Mouse (Mus musculus): ENCODE measurements around the gene Barhl1.

DNA sequence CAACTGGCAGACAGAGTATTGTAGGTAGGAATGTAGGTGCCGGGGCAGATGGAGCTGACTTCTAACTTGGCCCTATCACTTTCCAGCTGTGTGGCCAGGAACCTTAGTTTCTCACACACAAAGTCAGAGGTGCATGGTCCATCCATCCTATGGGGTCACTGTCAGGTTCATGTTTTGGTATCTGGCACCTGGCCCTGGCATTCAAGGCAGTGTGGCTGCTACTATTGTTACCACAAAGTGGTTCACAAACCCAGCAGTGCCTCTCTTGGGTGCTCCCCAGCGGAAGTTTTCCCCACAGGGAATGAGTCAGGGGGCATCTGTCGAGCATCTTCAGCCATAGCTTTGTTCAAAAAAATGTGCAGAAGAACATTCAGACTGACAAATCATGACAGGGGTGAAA is 29.8 kb upstream of the Barhl1 start:
- TF ChIP-seq POLR2A (IDR thresholded peaks at IDR 0.05; ENCODE audit: borderline replicate concordance, extremely low read depth, insufficient read depth, insufficient read length, poor library complexity, severe bottlenecking): no peak
- no peak for TF ChIP-seq CTCF (IDR thresholded peaks at IDR 0.05; ENCODE audit: borderline replicate concordance, extremely low read depth, insufficient read depth, insufficient read length)
